Mouse (Mus musculus) forebrain, postnatal 0 days (tissue): ENCODE measurements at regions not wholly inside any gene's neighbourhood (a gene's known extent, or its start where the extent isn't known, plus 50 kb on each side); places are given as distances from the start of the nearest gene placed in this dataset.

Experiments
- ATAC-seq: fragments of 200-750 bp; cut with Nextera tagmentation; 2 replicates; pipeline ENCODE4 v1.8.0; 2017; ENCODE audit warnings: mild to moderate bottlenecking, moderate library complexity
- DNase-seq: peaks from one replicate; pipeline ENCODE4 v3.0.0-alpha.2; 2015
- H3K27ac ChIP-seq: fragments of 300-500 bp; sonication (generic); 2 replicates; pipeline ENCODE4 v1.5.1; 2014; ENCODE audit warnings: low read depth, mild to moderate bottlenecking, antibody characterized with exemption, low read length, moderate library complexity, mixed read lengths
- H3K27me3 ChIP-seq: fragments of 300-500 bp; sonication (generic); 2 replicates; pipeline ENCODE4 v1.6.1; 2014; ENCODE audit warnings: mild to moderate bottlenecking, low read length, mixed read lengths; ENCODE audit not compliant: insufficient read depth
- H3K36me3 ChIP-seq: fragments of 300-500 bp; sonication (generic); 2 replicates; pipeline ENCODE4 v1.6.1; 2014; ENCODE audit warnings: mild to moderate bottlenecking, moderate library complexity; ENCODE audit not compliant: insufficient read depth
- H3K4me1 ChIP-seq: fragments of 300-500 bp; sonication (generic); 2 replicates; pipeline ENCODE4 v1.6.1; 2014; ENCODE audit warnings: antibody characterized with exemption; ENCODE audit not compliant: insufficient read depth
- H3K4me2 ChIP-seq: fragments of 300-500 bp; sonication (generic); 2 replicates; pipeline ENCODE4 v1.6.1; 2014; ENCODE audit warnings: low read depth, mild to moderate bottlenecking, moderate library complexity
- H3K4me3 ChIP-seq: fragments of 300-500 bp; sonication (generic); 2 replicates; pipeline ENCODE4 v1.5.1; 2014; ENCODE audit warnings: low read depth, low read length, mixed read lengths
- H3K9ac ChIP-seq: fragments of 300-500 bp; sonication (generic); 2 replicates; pipeline ENCODE4 v1.6.1; 2014; ENCODE audit warnings: mild to moderate bottlenecking
- H3K9me3 ChIP-seq: fragments of 300-500 bp; sonication (generic); 2 replicates; pipeline ENCODE4 v1.6.1; 2016; ENCODE audit warnings: low read length
- CTCF ChIP-seq: sonication (generic); IDR thresholded peaks from 2 replicates; pipeline ENCODE4 v1.5.1; 2016; ENCODE audit warnings: antibody characterized with exemption, control low read depth, low read depth
- WGBS: fragments of 180-500 bp; shearing (Covaris S2); extraction: QIAGEN DNeasy Blood & Tissue Kit; methylation state at CpG from one replicate; pipeline ENCODE4 v1.1.7; 2014; 5-methylcytosine and 5-hydroxymethylcytosine counted together

DNA sequence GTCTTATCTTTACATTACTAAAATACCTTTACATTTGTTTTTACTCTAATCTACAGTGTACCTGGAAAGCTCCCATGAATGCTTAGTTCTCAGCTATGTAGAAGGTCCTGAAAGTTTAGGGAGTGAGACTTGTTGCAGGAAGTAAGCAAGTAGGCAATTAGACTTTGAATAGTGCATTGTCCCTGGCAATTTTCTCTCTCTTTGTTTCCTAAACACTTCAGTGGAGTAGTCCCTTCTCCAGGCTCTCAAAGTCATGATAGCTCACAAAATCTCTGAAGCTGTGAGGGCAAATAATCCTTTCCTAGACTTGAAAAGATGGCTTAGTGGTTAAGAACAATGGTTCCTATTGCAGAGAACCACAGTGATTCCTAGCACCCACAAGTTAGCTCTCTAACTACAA is 495.2 kb upstream of the 1700015G11Rik start:
- DNase-seq (no peak), ATAC-seq (no peak)
- no peak overlapping the region for H3K4me3 ChIP-seq
- no peak overlapping the region for H3K27ac ChIP-seq
- H3K9ac ChIP-seq, result no peak overlapping the region
- no peaks in the 10 kb centered on the region for H3K27me3 ChIP-seq
- TF ChIP-seq CTCF, result no peak
- no peaks in the 10 kb centered on the region for H3K9me3 ChIP-seq
- no peaks in the 10 kb centered on the region for H3K36me3 ChIP-seq
- H3K4me2 ChIP-seq, result no peak overlapping the region
- H3K4me1 ChIP-seq, result no peaks in the 10 kb centered on the region

DNA sequence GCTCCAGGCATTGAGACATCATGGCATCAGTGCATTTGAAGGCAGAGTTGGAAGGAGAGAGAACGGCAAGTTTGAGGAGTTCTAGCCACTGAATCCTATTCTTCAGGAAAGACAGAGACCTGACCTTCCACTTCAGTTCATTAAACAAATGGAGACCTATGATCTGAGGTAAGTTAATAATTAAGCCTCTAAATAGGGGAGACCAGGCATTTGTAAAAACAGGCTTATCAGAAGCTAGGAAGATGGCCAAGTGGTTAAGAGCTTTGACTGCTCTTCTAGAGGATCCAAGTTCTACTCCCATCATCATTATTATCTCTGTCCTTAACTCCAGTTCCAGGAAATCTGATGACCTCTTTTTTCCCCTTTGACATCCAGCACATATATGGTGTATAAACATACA is 492.5 kb upstream of the 1700015G11Rik start:
- Histone ChIP-seq H3K27ac (no peak overlapping the region), H3K4me3 (no peak overlapping the region), H3K9me3 (no peaks in the 10 kb centered on the region), H3K4me1 (no peaks in the 10 kb centered on the region), H3K27me3 (no peaks in the 10 kb centered on the region), H3K4me2 (no peak overlapping the region), H3K36me3 (no peaks in the 10 kb centered on the region), H3K9ac (no peak overlapping the region)
- no peak for TF ChIP-seq CTCF
- ATAC-seq (no peak), DNase-seq (no peak)
- 89% methylated on average over 1 of the region's 1 CpGs for WGBS

DNA sequence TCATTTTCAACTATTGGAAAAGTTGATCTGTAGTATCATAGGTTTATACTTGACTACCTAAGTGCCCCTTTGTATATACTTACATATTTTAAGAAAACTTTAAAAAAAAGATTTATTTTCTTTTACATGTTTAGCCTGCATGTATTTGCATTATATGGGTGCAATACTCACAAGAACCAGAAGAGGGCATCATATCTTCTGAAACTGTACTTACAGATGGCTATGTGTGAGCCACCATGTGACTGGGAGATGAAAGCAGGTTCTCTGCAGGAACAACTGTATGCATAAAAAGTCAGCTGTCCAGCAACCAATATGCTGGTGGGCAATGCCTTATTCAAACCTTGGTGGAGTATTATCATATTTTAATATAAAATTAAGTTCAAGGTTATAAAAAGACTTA is 451.6 kb upstream of the 1700015G11Rik start:
- Histone ChIP-seq H3K4me1 (no peaks in the 10 kb centered on the region), H3K36me3 (no peaks in the 10 kb centered on the region), H3K9me3 (no peaks in the 10 kb centered on the region), H3K9ac (no peak overlapping the region), H3K27ac (no peak overlapping the region), H3K4me3 (no peak overlapping the region), H3K4me2 (no peak overlapping the region), H3K27me3 (no peaks in the 10 kb centered on the region)
- peak; percentile 48; the same call in 1 of the 2 replicates for TF ChIP-seq CTCF
- ATAC-seq (no peak), DNase-seq (peak; percentile 11)

DNA sequence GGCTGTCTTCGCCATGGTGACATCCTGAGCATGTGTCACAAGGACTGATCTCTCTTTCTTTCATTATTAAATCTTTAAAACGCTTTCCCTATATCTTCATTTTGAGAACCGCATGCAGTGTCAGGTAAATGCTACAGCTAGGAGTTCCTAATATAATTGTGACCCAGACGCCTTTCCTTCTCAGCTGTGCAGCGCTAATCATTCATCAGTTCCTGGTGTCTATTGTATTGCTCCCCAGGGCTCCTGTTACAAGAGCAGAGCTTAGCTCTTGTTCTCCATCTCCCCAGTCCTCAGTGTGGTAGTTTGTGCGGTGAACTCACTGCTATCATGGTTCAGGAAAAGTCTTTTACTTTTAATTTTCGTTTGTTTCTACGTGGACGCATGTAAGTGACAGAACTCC is 451.1 kb upstream of the 1700015G11Rik start:
- whole genome bisulfite sequencing, result 44% methylated on average over 9 of the region's 9 CpGs
- H3K27ac ChIP-seq, result no peak overlapping the region
- H3K4me1 ChIP-seq, result no peaks in the 10 kb centered on the region
- H3K4me3 ChIP-seq, result no peak overlapping the region
- ATAC-seq (no peak), DNase-seq (no peak)
- no peaks in the 10 kb centered on the region for H3K27me3 ChIP-seq
- H3K9me3 ChIP-seq, result no peaks in the 10 kb centered on the region
- TF ChIP-seq CTCF, result no peak
- no peak overlapping the region for H3K4me2 ChIP-seq
- no peak overlapping the region for H3K9ac ChIP-seq
- no peaks in the 10 kb centered on the region for H3K36me3 ChIP-seq
